14 mouse cellular contexts compared by ENCODE assay signal in the genomic region with DNA sequence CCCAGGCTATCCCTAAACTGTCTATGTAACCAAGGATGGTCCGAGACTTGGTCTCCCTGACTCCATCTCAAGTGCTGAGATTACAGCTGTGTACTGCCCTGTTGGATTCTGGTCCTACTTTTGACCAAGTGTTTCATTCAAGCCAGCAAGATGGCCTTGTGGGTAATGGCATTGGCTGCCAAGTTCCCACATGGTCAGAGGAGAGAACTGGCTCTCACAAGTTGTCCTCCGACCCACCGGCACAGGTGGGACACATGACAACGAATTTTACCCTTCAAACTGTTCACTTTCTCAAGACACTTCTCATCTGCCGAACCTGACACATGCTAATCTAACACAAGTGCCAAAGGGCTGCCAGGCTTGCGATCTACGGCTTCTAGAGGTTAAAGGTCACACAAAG. TPM values are rescaled to one million over a fixed set of nuclear protein-coding genes. Genes with fewer than 3 reads are reported as not detected.
DNase-seq lines count a peak whose midpoint lies in the region; ATAC-seq and TF ChIP-seq lines count a peak whose summit lies in the region.
"Had no signal": no experiment of that assay in that cellular context is flagged by ENCODE, and none has a peak within 500 bp of the region (broad histone marks: within the 10 kb centered on the region; RNA-seq: fewer than 3 reads in every experiment).

No protein-coding gene starts in this region.

- no peaks in the 10 kb centered on the region for H3K9me3 ChIP-seq in lung, embryonic 15.5 days
- H3K9me3 ChIP-seq: heart, embryonic 10.5 days; liver, embryonic 13.5 days had no signal

- peak; percentile 10 for DNase-seq in gastrocnemius, adult 2 months
- DNase-seq in gastrocnemius, postnatal 4 days (ENCODE audit: low spot score in 2 of 2): no peak
- no peak for DNase-seq in lung, postnatal 10 days
- peak; percentile 2 for DNase-seq in spleen, adult 18-20 months
- DNase-seq in spleen, postnatal 4 days (ENCODE audit: low spot score in 2 of 2): no peak
- no peak for DNase-seq in cerebellum, postnatal 36 days
- DNase-seq: adrenal gland, adult 8-10 months; gastrocnemius, postnatal 25 days; heart, postnatal 10 days; liver, embryonic 13.5 days had no signal

- H3K27ac ChIP-seq in gastrocnemius, adult 2 months: peak overlapping the region; percentile 78
- peak overlapping the region; percentile 89 for H3K27ac ChIP-seq in lung, embryonic 15.5 days
- H3K27ac ChIP-seq: heart, embryonic 10.5 days; kidney, postnatal 0 days; liver, embryonic 13.5 days had no signal

- ATAC-seq in lung, embryonic 15.5 days (ENCODE audit: borderline replicate concordance, extremely low read depth, low FRiP score, low TSS enrichment): no peak

- intact Hi-C loops in gastrocnemius, adult 2 months (cut with DNase I): no loop called here

- no peak overlapping the region for H3K4me2 ChIP-seq in lung, embryonic 15.5 days

- no peak for TF ChIP-seq CTCF in gastrocnemius, adult 2 months (IDR thresholded peaks at IDR 0.05)

- H3K9ac ChIP-seq in lung, embryonic 15.5 days: no peak overlapping the region

- no peaks in the 10 kb centered on the region; the same call in 1 of the 2 replicates for H3K36me3 ChIP-seq in lung, embryonic 15.5 days

- 83% methylated on average over 7 of the region's 7 CpGs for WGBS in lung, embryonic 15.5 days

- H3K4me1 ChIP-seq in lung, embryonic 15.5 days: peaks cover 87% of the 10 kb centered on the region

- H3K4me3 ChIP-seq in gastrocnemius, adult 2 months: no peak overlapping the region
- no peak overlapping the region for H3K4me3 ChIP-seq in lung, embryonic 15.5 days
- H3K4me3 ChIP-seq: heart, embryonic 10.5 days; liver, embryonic 13.5 days; megakaryocyte, embryonic 14.5 days had no signal

- no peaks in the 10 kb centered on the region for H3K27me3 ChIP-seq in lung, embryonic 15.5 days
- H3K27me3 ChIP-seq: liver, embryonic 13.5 days; megakaryocyte, embryonic 14.5 days had no signal

RNA-seq across cellular contexts. Expression of a gene that starts 9.4 kb away (rescaled TPM):
- total RNA-seq in gastrocnemius, adult 2 months (2021): 10 to 100 TPM; 28.4 to 34.7 TPM
- total RNA-seq in gastrocnemius, postnatal 4 days (2021): 10 to 100 TPM; 51.1 to 57.3 TPM
- polyA plus RNA-seq in lung, embryonic 15.5 days (2015; fragmentation: Nextera tagmentation; extraction: Ambion mirVana): 14.3 and 17.9 TPM in 2 replicates

Comparison
In these comparisons a context has a peak if more than half of its experiments do, and no peak if none do; other contexts are left out.
1. DNase-seq: peak in gastrocnemius, adult 2 months (single experiment) and spleen, adult 18-20 months (2 of 2); none in gastrocnemius, postnatal 4 days (0 of 2), lung, postnatal 10 days (single experiment), spleen, postnatal 4 days (0 of 2) and cerebellum, postnatal 36 days (0 of 2).